Mouse (Mus musculus) right cerebral cortex, adult 2 months (tissue): ENCODE results near the gene Nupl2.

Source experiments
- DNase-seq, 2 experiments: peaks; one replicate each; pipeline ENCODE4 v3.0.0; 2021 to 2022; ENCODE audit warnings: low spot score in 2 of 2

Gene Nupl2

DNA sequence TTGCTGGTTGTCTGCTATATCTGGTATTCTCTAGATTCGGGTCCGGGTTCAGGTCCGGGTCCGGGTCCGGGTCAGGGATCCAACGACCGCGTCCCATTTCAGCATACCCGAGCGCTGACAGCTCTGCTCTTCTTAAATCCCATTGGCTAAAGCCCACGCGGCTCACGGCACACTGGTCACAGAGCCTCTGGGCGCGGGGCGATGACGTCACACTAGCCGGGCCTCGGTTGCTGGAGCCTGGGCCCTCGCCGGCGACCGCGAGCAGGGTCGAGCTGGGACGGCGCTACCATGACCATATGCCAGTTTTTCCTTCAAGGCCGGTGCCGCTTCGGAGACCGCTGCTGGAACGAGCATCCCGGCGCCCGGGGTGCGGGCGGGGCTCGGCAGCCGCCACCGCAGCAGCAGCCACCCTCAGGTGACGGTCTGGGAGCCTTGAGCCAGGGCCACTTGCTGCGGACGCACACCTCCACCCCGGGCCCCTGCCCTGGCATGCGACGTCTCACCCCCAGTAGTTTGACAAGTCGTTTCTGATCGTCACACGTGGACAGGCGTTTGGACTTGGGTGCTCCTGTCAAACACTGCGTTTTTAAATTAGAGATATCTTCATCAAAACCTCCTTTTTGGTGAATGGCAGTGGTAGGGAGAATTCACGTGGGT lies at the start of gene Nupl2:
TSS of gene Nupl2 (plus strand) at position 175 of the 657 bp plus-strand sequence.
- DNase-seq: peak; percentile 97

DNA sequence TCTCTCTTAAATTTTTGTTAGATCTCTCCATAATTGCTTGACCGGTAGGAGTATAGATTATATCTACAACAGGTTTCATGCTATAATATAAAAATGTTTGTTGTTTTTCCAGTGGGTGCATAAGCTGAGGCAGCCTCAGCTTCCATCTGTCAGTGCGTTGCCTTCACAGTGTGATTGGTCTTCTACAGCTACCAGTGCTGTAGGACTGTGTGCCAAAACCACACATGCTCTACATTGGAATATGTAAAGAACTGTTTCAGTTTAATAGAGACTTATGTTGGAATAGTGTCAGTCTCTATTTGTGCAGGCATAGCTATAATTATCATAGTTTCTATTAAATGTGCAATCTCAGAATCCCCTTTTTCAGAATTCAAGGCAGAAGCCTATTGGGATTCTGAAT lies 42.5 kb upstream of the Nupl2 start:
- no peak for DNase-seq

DNA sequence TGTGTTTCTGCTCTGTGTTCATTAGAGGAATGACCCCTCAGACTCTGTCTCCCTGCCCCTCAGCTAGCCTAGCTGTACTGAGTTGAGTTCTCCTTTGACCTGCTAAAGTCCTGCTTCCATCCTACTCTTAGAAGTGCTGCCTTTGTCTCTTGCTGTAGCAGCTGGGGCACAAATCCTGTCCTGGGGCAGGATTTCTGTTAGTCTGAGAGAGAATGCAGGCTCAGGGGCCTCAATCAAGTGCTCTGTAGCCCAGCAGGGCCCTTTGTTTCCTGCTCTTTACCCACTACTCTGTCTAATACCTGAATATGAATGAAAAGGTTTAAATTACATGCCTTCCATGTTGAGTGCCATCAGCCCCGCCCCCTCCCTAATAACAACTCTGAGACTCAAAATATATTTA lies 40.6 kb upstream of the Nupl2 start:
- no peak for DNase-seq

- no peak for DNase-seq
Observed at GRCm38 (mm10) chr5:24124579-24125276, 40.0 kb upstream of the Nupl2 start.

GRCm38 (mm10) chr5:24125910-24126636 lies 38.7 kb upstream of the Nupl2 start:
- DNase-seq: no peak

GRCm38 (mm10) chr5:24126967-24127366 lies 37.8 kb upstream of the Nupl2 start:
- no peak for DNase-seq

DNA sequence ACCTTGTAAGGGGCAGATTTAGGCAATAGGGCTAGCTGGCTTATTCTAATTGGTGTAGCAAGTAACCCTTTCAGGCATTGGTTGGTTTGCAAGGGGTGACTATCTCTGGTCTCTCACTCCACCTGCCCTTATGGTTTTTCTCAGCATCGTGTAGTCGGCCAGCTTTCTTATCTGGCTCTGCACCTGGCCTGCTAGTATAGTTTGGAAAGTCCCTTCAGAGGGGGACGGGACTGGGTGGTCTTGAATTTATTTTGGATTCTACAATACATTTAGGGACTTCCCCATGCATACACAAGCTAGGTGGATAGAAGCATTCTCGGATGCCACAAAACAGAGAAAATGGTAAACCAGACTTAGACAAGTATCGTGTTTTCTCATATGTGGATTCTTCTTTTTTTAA lies 17.8 kb upstream of the Nupl2 start:
- no peak for DNase-seq

DNA sequence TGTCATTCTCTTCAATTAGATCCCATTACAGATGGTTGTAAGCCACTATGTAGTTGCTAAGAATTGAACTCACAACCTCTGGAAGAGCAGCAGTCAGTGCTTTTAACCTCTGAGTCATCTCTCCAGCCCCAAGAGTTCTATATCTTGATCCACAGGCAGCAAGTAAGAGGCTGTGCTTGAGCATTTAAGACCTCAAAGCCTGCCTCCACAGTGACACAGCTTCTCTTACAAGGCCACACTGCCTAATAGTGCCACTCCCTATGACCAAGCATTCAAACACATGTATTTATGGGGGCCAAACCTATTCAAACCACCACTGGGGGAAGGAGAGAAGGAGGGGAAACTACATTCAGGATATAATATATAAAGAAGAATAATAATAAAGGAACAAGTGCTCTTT lies 12.6 kb upstream of the Nupl2 start:
- no peak for DNase-seq

- DNase-seq: no peak
Observed at GRCm38 (mm10) chr5:24156774-24157173, 8.0 kb upstream of the Nupl2 start.

DNA sequence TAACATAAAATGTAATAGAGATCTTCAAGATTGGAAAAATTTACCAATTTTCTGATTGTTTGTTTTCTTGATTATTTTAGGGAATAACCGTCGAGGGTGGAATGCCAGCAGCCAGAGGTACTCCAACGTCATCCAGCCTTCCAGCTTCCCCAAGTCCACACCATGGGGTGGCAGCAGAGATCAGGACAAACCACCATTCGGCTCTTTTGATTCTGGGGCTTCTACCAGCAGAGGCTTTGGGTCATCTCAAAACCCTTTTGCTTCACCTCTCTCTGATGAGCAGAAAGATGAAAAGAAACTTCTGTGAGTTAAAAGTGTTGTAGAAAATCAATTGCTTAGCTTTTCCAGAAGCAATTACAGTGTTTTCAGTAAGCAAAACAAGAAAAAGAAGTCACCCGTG lies 2.5 kb downstream of the Nupl2 start:
- peak; percentile 22 to 36 for DNase-seq

- no peak for DNase-seq
Observed at GRCm38 (mm10) chr5:24169881-24170280, 5.1 kb downstream of the Nupl2 start.

DNA sequence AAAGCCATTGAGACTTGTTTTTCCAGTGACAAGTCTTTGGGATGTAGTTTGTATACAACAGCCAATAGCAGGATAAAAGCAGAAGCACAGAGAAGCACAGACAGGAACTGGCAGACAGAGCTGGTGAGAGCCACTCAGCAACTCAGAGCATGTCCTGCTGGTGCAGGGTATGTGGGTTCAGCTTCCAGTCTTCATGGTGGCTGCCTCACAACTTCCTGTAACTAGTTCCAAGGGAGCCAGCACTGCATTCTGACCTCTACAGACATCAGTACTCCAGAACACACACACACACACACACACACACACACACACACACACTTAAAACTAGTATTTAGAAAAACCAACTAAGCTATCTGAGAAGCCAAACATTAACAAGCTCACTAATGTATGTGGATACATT lies 7.3 kb downstream of the Nupl2 start:
- no peak for DNase-seq

- DNase-seq: no peak
Observed at GRCm38 (mm10) chr5:24181514-24182295, 16.9 kb downstream of the Nupl2 start.

DNA sequence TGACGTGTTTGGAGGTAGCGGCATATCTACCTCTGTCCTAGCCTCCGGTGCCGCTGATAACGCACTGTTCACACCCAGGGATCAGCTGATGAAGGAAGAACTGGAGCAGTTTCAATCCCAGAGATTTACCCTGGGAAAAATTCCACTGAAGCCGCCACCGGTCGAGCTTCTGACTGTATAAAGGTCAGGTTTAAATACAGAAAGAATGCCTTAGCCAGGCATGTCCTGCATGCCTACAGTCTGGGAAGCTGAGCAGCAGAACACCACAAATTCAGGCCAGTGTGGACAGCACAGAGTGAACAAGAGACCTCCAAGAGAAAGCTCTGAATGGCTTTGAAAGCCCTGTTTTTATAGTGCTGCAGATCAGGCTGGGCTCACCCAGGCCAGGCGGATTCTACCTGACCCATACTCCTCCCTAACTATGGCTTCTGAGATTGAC lies 17.6 kb downstream of the Nupl2 start:
- DNase-seq: no peak

DNA sequence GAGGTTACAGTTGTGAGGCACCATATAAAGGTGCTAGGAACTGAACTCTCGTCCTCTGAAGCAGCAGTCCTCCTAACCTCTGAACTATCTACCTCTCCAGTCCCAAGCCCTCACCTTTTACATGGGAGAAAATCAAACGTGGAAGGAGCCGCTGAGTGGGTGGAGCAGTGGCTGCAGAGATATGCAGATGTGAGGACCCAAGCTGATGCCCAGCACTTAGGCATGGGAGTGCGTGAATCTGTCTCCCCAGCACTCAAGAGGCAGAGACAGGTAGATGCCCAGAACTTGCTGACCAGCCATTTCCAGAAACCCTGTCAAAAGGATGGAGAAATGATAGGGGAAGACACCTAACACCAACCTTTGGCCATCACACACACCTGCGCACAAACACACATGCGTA lies 18.3 kb downstream of the Nupl2 start:
- DNase-seq: no peak

- DNase-seq: no peak
Observed at GRCm38 (mm10) chr5:24184011-24184410, 19.2 kb downstream of the Nupl2 start.

- DNase-seq: no peak
Observed at GRCm38 (mm10) chr5:24188476-24188875, 23.7 kb downstream of the Nupl2 start.

DNA sequence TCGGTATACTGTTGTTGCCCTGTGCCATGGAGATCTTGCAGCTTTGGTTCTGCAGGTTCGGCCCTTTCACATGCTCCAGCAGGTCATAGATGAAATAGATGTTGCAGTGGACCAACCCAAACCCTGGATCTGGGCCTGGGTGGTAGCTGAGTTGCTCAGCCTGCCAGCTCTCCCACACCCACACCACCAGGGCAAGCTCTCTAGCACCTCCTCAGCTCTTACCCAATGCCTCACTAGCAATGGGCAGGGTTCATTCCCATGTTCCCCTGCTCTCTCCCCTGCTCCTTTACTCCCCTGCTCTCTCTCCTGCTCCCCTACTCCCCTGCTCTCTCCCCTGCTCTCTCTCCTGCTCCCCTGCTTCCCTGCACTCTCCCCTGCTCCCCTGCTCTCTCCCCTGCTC lies 27.1 kb downstream of the Nupl2 start:
- DNase-seq: no peak

GRCm38 (mm10) chr5:24201006-24201405 lies 36.2 kb downstream of the Nupl2 start:
- no peak for DNase-seq

- DNase-seq: peak in 1 of 2 experiments; percentile 16
Observed at GRCm38 (mm10) chr5:24202492-24202891, 37.7 kb downstream of the Nupl2 start.

GRCm38 (mm10) chr5:24203266-24203665 lies 38.5 kb downstream of the Nupl2 start:
- no peak for DNase-seq

DNA sequence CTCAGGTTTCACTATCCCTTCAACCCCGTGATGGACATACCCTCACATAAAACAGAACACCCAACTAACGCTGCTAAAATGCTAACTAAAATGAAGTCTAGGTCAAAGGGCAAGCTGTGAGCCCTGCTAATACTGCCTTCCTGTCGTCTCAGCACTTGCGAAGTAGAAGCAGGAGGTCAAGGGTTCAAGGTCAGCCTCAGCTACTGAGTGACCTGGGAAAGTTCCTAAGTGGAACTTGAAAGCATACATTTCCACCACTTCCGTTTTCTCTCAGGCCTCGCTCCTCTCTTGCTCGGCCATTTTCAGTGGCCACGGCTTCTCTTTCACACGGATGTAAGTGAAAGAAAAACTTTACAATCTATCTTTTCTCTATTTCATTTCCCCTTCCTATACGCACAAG lies 43.2 kb downstream of the Nupl2 start:
- DNase-seq: no peak
